ENCODE assay signal across 8 mouse cellular contexts in the genomic region with DNA sequence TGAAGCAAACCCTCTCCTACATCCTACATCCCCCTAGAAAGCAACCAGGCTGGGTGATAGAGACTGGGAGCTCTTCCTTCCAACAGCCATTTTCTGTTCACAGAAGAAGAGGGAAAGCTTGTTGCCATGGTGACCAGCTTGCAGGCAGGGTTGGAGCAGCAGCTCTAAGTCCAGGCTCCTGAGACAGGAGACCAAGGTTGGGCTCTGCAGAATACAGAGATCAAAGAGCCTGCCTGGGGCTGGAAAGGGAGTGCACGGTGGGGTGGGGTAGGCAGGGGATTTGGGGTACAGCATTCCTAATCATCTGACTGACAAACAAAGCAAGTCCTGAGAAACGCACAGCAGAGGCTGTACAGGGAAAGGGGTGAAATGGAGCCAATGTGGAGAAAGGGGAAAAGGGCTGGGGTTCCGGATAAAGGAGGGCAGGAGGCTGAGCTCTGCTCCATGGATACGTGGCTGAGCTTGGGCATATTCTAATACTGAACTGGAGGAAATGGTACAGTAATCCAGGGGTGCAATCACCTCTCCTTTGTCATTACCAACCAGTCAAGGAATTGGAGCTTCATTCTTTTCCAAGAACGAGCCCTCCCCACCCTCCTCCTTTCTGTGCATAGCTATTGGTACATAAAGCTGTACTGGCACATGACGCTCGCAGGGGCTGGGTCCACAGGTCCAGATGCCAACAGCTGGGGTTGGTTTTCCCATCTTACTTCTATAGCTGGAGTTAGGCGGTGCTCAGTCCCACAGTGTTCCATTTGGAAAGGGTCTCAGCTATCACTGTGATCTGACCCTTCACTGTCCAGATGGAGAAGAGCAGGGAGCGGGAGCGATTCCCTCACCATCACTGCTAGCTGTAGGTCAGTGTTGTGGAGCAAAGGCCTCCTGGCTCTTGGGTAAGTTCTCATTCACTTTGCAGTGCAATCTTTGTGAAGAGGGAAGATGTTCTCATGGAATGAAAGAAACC.
DNase-seq lines count a peak whose midpoint lies in the region; ATAC-seq and TF ChIP-seq lines count a peak whose summit lies in the region.

No protein-coding gene starts in this region.

- H3K36me3 ChIP-seq in kidney, postnatal 0 days (ENCODE audit: insufficient read depth, low read length), result 0 out of 2 replicates have a peak, but pooled peaks cover 17% of the 10 kb centered on the region
- peaks cover 33% of the 10 kb centered on the region for H3K36me3 ChIP-seq in forebrain, postnatal 0 days (ENCODE audit: insufficient read depth)
- peaks cover 35% of the 10 kb centered on the region for H3K36me3 ChIP-seq in neural tube, embryonic 13.5 days

- H3K27ac ChIP-seq in kidney, postnatal 0 days, result no peak overlapping the region
- H3K27ac ChIP-seq in cerebellum, adult 2 months (ENCODE audit: insufficient read depth, low read length), result peak overlapping the region; percentile 58
- H3K27ac ChIP-seq in forebrain, postnatal 0 days (ENCODE audit: low read depth, low read length), result peak overlapping the region; percentile 85
- peak overlapping the region; percentile 88 for H3K27ac ChIP-seq in neural tube, embryonic 13.5 days (replicated peaks)

- 0 out of 2 replicates have a peak, but pooled peaks cover 6% of the 10 kb centered on the region for H3K4me1 ChIP-seq in kidney, postnatal 0 days (replicated peaks; ENCODE audit: insufficient read depth, low read length)
- peaks cover 27% of the 10 kb centered on the region; the same call in 1 of the 2 replicates for H3K4me1 ChIP-seq in cerebellum, adult 2 months (ENCODE audit: control insufficient read depth, insufficient read depth, low read length)
- peaks cover 33% of the 10 kb centered on the region for H3K4me1 ChIP-seq in forebrain, postnatal 0 days (ENCODE audit: insufficient read depth)
- peaks cover 52% of the 10 kb centered on the region for H3K4me1 ChIP-seq in neural tube, embryonic 13.5 days (replicated peaks)

- no peaks in the 10 kb centered on the region for H3K9me3 ChIP-seq in kidney, postnatal 0 days (replicated peaks; ENCODE audit: low read length)
- no peaks in the 10 kb centered on the region for H3K9me3 ChIP-seq in forebrain, postnatal 0 days (ENCODE audit: low read length)
- H3K9me3 ChIP-seq in neural tube, embryonic 13.5 days, result no peaks in the 10 kb centered on the region

- no peak overlapping the region for H3K4me2 ChIP-seq in kidney, postnatal 0 days (ENCODE audit: low read length)
- H3K4me2 ChIP-seq in forebrain, postnatal 0 days (ENCODE audit: low read depth), result peak overlapping the region; percentile 25
- peak overlapping the region; percentile 13; the same call in 1 of the 2 replicates for H3K4me2 ChIP-seq in neural tube, embryonic 13.5 days

- no peak overlapping the region for H3K4me3 ChIP-seq in kidney, postnatal 0 days (replicated peaks; ENCODE audit: low read depth, low read length)
- H3K4me3 ChIP-seq in cerebellum, adult 2 months (replicated peaks; ENCODE audit: insufficient read depth, low read depth, low read length), result no peak overlapping the region
- H3K4me3 ChIP-seq in forebrain, postnatal 0 days (ENCODE audit: low read depth, low read length), result no peak overlapping the region
- H3K4me3 ChIP-seq in neural tube, embryonic 13.5 days, result no peak overlapping the region

- peak; percentile 11 for DNase-seq in kidney, postnatal 0 days (ENCODE audit: low spot score)
- no peak for DNase-seq in kidney, adult 18-20 months
- peak; percentile 41 to 66 for DNase-seq in cerebellum, adult 2 months
- DNase-seq in forebrain, postnatal 0 days, result peak; percentile 86
- DNase-seq in layer of hippocampus, postnatal 14 days (ENCODE audit: low spot score in 2 of 2), result peak; percentile 61 to 76
- DNase-seq in urinary bladder, adult 18-20 months (ENCODE audit: low spot score in 2 of 2), result no peak
- no peak for DNase-seq in gastrocnemius, postnatal 25 days

- H3K27me3 ChIP-seq in kidney, postnatal 0 days (ENCODE audit: insufficient read depth, low read length), result no peaks in the 10 kb centered on the region
- H3K27me3 ChIP-seq in cerebellum, adult 2 months (ENCODE audit: control insufficient read depth, insufficient read depth, low read length), result no peaks in the 10 kb centered on the region
- H3K27me3 ChIP-seq in forebrain, postnatal 0 days (ENCODE audit: insufficient read depth, low read length), result no peaks in the 10 kb centered on the region
- H3K27me3 ChIP-seq in neural tube, embryonic 13.5 days, result no peaks in the 10 kb centered on the region

- no peak for TF ChIP-seq POLR2A in cerebellum, adult 2 months (IDR thresholded peaks at IDR 0.05; ENCODE audit: borderline replicate concordance, insufficient read depth, low read length)

- no peak for TF ChIP-seq CTCF in kidney, postnatal 0 days (IDR thresholded peaks at IDR 0.05; ENCODE audit: low read depth)
- TF ChIP-seq CTCF in cerebellum, adult 2 months (IDR thresholded peaks at IDR 0.05; ENCODE audit: borderline replicate concordance, insufficient read depth, low read depth, low read length), result no peak
- no peak for TF ChIP-seq CTCF in forebrain, postnatal 0 days (IDR thresholded peaks at IDR 0.05; ENCODE audit: low read depth)

- WGBS in kidney, postnatal 0 days, result 55% methylated on average over 10 of the region's 10 CpGs
- 41% methylated on average over 10 of the region's 10 CpGs for WGBS in cerebellum, adult 2 months
- WGBS in forebrain, postnatal 0 days, result 36% methylated on average over 10 of the region's 10 CpGs
- 51% methylated on average over 10 of the region's 10 CpGs for WGBS in neural tube, embryonic 13.5 days

- no peak for ATAC-seq in kidney, postnatal 0 days (replicated peaks; ENCODE audit: low FRiP score, low read depth)
- peak; percentile 89 for ATAC-seq in forebrain, postnatal 0 days
- peak; percentile 90 for ATAC-seq in neural tube, embryonic 13.5 days (ENCODE audit: low read depth)

- no peak overlapping the region for H3K9ac ChIP-seq in kidney, postnatal 0 days (ENCODE audit: low read depth, low read length)
- peak overlapping the region; percentile 23 for H3K9ac ChIP-seq in forebrain, postnatal 0 days
- H3K9ac ChIP-seq in neural tube, embryonic 13.5 days, result peak overlapping the region; percentile 53

Comparison
In these comparisons a context has a peak if more than half of its experiments do, and no peak if none do; other contexts are left out.
1. DNase-seq: peak in kidney, postnatal 0 days (single experiment), cerebellum, adult 2 months (2 of 2), forebrain, postnatal 0 days (single experiment) and layer of hippocampus, postnatal 14 days (2 of 2); none in kidney, adult 18-20 months (single experiment), urinary bladder, adult 18-20 months (0 of 2) and gastrocnemius, postnatal 25 days (single experiment).